Mouse (Mus musculus): ENCODE results near the gene Krt222. TPM values are rescaled to one million over a fixed set of nuclear protein-coding genes. Genes with fewer than 3 reads are reported as not detected.
A peak's percentile ranks its signal among the peaks of the same experiment; 100 is the strongest.

The Krt222 gene
- total RNA-seq, 1 experiment from 2014 or later, result not detected

DNA sequence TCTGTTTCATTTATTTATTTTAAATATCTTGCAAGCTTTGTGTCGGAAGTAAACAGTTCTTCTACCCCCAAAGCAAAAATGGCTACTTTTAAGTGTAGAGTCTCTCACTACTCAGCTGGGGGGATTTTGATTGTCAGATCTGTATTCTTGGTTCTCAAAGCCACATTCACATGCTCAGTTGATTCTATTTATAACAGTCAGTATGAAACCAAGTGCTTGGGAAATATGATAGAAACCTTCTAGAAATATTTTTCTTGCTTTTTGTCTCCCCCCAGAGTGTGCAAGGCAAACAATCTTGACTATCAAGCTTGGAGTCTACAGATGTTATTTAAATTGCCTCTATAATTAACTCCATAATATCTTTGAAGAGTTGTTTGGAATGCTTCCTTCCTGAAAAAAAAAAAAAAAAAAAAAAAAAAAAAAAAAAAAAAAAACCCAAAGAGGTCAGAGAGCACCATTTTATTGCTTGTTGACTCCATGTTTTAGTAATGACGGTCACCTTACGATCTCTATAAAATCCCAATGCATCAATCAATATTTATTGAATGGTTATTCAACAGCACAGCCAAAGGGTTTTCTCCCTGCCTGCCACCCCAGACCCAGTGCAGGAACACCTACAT is 575 bp downstream of the Krt222 start:
- no peak for ATAC-seq (replicated peaks; ENCODE audit: low read depth, poor library complexity, severe bottlenecking)

DNA sequence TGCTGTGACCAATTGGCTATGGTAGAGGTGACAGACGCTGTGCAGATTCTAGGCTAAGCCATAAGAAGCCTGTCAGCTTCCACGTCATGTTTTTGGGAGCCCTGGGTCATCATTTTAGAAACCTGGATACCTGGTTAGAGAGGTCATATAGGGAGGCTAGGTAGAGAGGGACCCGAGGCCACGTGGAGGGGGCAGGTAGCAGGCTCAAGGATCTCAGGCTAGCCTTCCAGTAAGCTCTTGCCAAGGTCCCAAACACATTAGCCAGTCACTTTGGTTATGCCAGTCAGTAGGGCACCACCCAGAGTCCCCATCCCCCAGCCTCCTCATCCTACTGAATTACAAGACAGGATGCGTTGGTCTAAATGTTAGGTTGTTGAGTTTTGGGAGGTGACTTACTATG is 1.8 kb downstream of the Krt222 start:
- no peak for ATAC-seq (replicated peaks; ENCODE audit: low read depth, poor library complexity, severe bottlenecking)

DNA sequence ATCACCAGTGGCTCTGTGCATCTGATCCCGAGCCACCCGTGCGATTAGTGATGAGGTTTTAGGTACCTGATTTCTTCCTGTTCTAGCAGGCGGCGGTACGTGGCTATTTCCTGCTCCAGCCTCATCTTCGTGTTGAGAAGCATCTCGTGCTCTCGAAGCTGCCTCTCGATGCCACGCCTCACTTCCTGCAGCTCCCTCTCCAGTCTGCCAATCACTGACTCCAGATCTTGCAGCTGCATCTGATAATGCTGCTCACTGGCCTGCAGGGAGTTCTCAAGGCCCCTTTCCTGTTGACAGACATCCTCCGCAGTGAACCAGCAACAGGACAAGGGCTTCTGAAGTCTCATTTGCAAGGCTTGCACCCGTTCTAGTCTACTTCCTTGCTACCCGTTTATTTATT is 5.4 kb downstream of the Krt222 start:
- ATAC-seq (replicated peaks; ENCODE audit: low read depth, poor library complexity, severe bottlenecking), result peak; percentile 72

DNA sequence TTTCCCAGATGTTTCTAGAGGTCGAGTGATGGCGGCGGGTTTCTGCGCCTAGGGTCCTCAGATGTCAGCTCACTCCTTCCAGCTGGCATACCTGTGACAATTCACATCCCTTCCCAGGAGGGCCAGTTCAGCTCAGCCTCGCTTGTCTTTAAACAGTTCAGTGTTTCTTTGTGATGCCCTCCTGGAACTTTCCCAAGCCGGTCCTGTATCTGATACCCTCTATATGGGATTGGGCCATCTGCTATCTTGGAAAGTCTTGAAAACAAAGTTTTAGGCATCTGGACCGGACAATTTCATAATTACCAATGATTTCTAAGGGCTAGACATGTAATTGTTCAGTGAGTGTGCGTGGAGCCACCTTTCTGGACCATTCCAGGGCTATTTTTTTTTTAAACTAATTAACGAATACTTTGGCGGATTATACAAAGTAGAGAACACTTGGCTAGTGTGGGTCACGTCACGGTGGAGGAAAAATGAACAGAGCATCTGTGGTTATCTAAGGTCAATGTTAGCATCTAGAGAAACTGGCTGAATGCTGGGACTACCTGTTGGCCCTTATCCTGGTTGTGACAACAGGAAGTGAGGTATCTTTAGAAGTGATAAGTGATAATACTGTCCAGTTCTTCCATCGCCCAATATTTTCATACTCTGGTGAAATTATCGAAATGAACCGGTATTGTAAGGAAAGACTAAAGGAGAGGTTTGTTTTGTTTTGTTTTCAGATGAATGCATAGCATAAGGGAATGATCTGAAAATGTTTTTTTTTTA is 12.7 kb downstream of the Krt222 start:
- ATAC-seq (replicated peaks; ENCODE audit: low read depth, poor library complexity, severe bottlenecking), result 0 out of 2 replicates have a peak, but pooled peaks have one; percentile 12

DNA sequence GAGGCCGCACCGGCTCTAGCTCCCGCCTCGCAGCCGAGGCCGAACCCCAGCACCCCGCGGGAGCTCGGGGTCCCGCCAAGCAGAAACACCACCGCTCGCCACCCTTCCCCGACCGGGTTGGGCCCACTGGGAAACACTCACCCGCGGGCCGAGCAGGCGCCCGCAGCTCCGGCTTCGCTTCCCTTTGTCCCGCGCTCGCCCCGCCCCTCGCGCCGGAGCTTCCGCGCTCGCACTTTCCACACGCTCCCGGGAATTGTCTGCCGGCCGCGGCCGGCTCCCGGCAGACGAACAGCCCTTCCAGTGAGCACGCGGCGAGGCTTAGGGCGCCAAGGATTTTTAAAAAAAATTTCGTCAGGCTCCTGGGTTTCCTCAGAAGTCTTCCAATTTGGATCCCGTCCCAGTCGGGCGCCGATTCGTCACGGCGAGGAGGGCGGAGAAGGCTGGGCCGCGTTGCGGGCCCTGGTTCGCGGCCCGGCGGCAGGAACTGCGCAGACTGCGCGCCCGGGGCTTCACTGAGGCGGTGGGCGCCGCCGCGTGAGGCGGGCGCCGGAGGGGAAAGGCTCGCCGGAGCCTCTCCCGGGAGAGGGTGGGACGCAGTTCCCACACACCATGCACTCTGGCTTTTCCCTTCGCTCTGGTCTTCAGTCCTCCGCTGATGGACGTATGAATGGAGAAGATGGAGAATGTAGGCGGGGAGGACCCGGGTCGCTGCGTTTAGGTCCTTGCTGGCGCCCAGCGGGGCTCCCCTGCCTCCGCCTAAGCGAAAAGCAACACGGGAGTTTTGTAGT is 13.4 kb downstream of the Krt222 start, which contains the start of gene Smarce1:
Gene Smarce1 (minus strand): TSS at position 757 of the 788 bp plus-strand sequence.
- ATAC-seq (replicated peaks; ENCODE audit: low read depth, poor library complexity, severe bottlenecking), result peak; percentile 76

DNA sequence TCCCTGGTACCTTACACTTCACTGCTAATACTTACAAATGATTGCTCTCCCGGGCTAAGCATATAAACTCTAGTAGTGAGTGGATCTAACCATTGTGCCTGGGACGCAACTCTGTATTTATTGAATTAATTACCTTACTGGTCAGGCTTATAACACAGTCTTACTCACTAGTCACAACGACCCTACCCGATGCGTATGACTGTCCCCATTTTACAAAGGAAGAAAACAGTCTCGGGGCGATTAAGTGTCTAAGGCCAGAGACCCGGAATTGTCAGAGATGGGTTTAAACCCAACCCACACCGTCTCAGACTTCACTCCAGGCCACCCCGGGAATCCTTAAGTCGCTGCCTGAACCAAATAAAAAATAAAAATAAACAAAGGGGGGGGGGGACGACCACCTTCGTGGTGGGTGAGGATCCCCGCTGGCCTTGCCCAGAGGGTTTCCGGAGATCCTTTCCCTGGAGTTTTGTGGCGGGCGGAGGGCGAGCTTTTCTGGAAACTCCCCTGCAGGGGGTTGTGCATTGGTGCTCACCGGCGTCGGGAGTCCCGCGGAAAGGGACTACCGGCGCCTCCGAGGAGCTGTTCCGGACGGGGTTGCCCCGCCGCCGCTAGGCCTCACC is 14.1 kb downstream of the Krt222 start:
- ATAC-seq (replicated peaks; ENCODE audit: low read depth, poor library complexity, severe bottlenecking), result peak; percentile 23; the same call in 1 of the 2 replicates

DNA sequence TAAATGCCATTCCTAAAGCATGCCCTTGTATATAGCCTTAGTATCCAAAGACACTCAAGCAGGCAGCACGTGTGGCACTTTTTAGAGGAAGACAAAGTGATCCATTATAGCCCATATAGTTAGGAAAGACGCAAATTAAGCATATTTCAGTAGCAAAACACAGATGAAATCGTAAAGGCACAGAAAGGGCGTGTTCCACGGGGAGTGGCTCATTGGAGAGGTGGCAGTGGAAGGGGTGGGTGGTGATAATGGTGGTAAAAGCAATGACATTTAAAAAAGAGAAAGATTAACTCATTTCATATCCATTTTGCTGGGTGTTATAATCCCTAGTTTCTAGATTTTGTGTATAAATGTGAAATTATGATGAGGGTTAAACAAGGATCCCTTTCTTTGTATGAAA is 17.6 kb downstream of the Krt222 start:
- ATAC-seq (replicated peaks; ENCODE audit: low read depth, poor library complexity, severe bottlenecking), result no peak

DNA sequence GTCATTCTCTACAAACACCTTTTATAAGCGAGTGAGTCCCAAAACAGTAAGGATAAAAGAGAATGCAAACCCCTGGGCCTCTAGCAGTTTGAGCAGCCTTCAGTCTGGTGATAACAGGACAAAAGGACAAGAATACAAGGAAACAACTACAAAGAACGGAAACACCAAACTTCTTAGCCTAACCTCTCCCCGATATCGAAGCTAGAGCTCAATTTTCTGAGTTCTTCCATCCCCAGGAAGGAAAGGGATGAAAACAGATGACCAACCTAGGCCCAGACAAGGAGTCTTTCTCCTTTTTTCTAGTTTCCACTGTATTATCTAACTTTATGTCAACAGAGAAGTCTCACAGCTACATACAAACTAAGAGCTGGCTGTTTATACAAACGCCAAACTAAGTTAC is 20.6 kb downstream of the Krt222 start:
- ATAC-seq (replicated peaks; ENCODE audit: low read depth, poor library complexity, severe bottlenecking), result no peak

DNA sequence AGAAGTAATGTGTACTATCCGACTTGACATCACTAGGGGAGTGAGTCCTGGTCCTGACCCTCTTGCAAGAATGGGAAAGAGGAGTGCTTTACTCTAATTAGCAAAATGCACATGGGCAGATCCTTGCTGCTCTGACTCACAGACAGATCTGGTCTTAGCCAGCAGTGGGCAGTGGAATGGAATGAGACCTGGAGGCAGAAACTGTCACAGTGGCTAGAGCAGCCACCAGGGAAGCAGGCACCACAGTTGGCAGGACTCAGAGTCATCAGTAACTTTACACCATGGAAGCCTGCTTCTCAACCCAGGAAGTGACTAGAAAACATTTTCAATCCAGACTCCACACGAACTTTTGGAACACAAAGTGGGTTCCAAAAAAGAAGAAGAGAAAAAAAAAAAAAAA is 22.1 kb downstream of the Krt222 start:
- ATAC-seq (replicated peaks; ENCODE audit: low read depth, poor library complexity, severe bottlenecking), result no peak

DNA sequence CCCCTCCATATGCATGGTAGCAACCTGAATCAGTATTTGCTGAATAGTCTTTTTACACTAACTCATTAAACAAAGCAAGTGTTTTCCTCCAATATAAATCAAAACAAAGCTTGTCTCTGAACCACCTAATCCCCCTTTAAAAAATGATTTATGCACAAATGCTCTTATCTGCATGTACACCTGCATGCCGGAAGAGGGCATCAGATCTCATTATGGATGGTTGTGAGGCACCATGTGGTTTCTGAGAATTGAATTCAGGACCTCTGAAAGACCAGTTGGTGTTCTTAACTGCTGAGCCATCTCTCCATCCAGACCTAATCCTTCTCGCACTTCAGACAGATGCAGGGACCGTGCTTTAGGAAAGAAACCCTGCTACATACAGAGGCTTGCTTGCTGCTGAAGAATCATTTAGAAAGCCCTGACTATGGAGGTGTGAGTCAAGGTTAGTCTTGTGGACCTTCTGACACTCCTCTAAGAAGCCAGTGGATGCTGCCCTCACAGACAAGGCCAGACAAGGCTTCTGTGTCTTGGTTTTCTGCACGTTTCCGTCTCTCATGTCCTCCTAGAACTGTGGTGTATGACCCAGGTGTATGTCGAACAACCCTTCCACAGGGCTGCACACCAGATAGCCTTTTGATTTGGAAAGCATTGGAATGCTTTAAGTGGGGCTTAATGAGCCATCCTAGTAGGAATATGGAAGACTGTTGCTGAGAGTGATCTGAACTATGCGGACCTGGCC is 26.5 kb downstream of the Krt222 start:
- no peak for ATAC-seq (replicated peaks; ENCODE audit: low read depth, poor library complexity, severe bottlenecking)

DNA sequence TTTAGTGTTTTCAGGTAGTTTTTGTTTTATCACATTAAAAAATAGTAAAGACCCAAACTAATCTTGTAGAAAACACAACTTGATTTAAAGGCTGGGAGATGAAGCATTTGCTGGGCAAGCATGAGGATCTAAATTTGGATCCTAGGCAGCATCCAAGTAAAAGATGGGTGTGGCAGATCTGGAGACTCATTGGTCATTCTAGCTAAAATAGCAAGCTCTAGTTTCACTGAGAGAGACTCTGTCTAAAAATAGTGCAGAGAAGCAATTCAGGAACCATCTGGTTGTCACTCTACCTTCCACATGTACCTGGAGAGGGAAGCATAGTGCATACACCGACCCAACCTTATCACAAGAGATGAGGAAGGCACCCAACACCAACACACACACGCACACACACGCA is 27.7 kb downstream of the Krt222 start:
- ATAC-seq (replicated peaks; ENCODE audit: low read depth, poor library complexity, severe bottlenecking), result no peak

DNA sequence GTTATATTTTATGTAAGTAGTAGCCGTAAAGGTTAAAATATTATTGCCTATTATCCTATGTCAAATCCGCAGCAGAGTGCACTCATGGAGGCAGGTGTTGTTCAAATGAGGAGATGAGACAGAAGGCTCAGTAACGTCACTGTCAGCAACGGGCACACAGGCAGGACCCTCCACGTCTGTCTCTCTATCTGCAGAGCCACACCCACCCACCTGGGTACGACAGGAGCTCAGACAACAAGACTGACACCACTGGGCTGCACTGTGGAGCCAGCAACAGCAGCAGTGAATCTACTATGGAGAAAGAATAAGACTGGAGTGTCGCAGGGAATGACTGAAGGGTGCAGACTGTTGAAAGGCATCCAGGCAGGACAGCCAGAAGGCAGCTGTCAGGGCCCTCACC is 31.2 kb downstream of the Krt222 start:
- no peak for ATAC-seq (replicated peaks; ENCODE audit: low read depth, poor library complexity, severe bottlenecking)

DNA sequence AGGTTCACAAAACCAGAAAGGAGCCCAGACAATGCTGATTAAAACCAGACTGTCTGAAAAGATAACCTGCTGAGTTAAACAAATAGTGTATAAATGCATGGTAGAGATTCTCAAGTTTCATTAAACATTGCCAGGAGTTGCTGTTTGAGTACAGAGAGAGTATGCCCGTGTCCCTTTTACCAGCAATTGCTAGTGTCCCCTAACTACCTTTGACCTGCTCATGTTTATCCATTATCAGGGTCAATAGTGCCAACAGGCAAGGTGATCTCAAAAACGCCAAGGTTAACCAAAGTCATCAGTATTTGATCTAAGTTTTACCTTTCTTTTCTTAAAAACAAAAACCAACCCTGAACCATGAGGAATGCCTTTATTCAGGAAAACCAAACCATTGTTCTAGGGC is 31.9 kb downstream of the Krt222 start:
- no peak for ATAC-seq (replicated peaks; ENCODE audit: low read depth, poor library complexity, severe bottlenecking)

DNA sequence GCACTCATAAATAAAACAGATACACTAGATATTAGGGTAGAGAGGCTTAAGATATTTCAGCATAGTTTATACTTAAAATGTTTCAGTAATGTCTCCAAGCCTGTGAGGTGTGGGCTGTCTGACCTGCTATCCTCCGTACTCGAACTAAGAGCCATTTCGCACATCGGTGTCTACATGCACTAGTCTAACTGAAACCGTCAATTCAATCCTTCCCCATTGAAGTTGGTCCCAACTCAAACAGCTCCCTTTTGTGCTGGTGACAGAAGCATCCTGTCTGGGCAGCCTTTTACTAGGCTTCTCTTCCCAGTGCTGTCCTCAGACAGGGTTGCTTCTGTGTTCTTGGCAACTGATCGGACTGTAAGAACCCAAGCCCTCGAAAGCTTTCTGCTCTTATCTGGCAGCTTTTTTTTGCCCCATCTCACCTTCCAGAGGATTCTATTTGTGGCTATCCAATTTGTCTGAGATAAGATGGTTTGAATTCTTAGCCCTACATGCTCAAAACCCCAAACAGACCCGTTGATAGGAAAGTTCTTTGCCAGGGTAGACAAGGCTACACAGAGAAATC is 35.7 kb downstream of the Krt222 start:
- ATAC-seq (replicated peaks; ENCODE audit: low read depth, poor library complexity, severe bottlenecking), result no peak

DNA sequence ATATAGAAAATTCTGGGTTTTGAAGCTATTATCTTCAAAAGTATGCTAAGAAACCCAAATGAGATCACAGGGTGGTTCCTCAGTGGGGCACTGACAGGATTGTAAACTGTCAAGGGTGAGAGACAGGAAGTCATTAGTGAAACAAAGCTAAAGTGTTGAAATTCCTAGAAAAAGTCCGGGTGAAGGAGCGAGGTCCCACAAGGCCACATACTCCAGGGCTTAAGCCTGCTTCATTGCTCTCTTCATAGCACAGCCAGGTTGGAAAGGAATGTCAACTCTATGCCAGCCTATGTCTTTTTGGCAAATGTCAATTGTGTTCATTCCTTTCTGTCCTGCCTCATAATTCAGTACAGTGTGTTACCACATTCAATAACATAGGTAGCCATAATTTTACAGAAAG is 36.4 kb downstream of the Krt222 start:
- no peak for ATAC-seq (replicated peaks; ENCODE audit: low read depth, poor library complexity, severe bottlenecking)

DNA sequence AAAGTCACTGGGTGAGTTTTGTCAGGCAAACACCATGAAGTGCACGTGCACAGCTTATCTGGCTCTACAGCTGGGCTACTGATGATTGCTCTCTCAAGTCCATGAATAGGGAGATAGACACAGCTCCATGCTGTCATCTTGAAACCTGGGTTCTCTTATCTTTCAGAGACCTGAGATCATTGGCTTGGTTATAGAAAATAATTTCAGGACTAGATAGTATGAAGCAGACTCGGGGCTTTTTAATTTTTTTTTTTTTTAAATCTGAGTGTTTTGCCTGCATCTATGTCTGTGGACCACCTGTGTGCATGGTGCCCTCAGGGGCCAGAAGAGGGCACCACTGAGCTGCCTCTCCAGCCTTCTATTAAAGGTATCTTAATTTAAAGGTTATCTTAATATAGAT is 36.9 kb downstream of the Krt222 start:
- peak; percentile 54 for ATAC-seq (replicated peaks; ENCODE audit: low read depth, poor library complexity, severe bottlenecking)

DNA sequence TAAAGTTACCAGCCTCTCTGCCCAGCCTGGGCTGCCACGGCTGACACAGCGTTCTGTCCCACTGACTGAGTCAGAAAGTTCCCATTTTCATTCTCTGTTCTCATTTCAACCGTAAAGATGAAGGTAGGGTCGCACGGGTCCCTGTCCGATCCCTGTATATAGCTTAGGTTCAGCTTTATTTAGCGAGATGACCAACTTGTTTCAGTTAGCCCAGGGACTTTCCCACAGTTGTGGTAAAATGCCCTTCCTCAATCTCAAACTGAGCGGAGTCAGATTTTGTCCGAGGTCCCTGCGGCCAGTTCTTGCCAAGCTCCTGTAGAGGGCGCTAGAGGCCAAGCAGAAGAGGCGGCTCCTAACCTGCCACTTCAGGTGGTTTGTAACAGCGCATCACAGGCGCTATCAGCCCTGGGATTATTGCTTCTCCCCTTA is 54.7 kb downstream of the Krt222 start:
- ATAC-seq (replicated peaks; ENCODE audit: low read depth, poor library complexity, severe bottlenecking), result peak; percentile 92

DNA sequence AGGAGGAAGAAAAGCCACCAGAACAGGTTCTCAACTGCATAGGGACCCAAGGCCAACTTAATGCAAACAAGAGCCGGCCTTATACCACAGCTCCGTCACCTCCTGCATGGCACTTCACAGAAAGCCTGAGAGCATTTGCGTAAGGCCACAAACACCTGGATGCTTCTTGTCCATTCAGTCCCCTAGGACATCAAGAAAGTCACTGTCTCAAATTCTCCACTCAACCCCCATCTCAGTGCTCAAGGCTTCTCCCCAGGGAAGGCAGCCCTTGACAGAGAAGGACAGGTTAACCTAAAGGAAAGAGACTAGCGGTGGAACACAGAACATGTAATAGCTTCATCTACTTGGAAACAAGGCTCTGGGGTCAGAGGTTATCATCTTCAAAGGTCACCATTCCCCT is 56.5 kb downstream of the Krt222 start:
- no peak for ATAC-seq (replicated peaks; ENCODE audit: low read depth, poor library complexity, severe bottlenecking)

DNA sequence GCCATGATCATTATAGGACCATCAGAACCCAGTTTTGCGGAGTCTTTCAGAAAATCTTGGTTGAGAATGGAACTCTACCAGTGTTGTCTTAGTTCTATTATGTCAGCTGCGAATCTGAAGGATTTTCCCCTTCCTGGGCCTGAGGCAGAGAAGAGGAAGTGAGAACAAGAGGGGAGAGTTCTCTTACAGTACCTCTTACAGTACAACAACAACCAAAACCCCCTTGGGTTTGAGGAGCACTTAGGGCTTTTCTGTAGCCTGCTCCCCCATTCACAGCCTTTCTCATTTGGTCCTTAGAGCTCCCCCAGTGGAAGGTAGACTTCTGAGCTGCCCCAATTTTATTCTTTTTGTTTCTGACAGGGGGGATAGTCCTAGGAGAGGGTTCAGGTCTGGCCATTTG is 57.0 kb downstream of the Krt222 start:
- ATAC-seq (replicated peaks; ENCODE audit: low read depth, poor library complexity, severe bottlenecking), result no peak
